Mouse (Mus musculus) cerebellum, adult 18-20 months (tissue): ENCODE data around the gene Iqcf5.

Experiments
- DNase-seq, 2 experiments: peaks; one replicate each; pipeline ENCODE4 v3.0.0; 2021

Gene Iqcf5

GRCm38 (mm10) chr9:106514273-106514672 lies at the start of gene Iqcf5:
Gene Iqcf5, plus strand, starts transcription at chr9:106514573.
- DNase-seq, result no peak

- DNase-seq, result peak; percentile 88 to 94
Observed at GRCm38 (mm10) chr9:106464751-106465541, 49.4 kb upstream of the Iqcf5 start.

GRCm38 (mm10) chr9:106465571-106466200 lies 48.7 kb upstream of the Iqcf5 start, which contains the start of gene Gpr62:
Gene Gpr62, minus strand, starts transcription at chr9:106465938.
- DNase-seq, result peak; percentile 81

GRCm38 (mm10) chr9:106466721-106467120 lies 47.7 kb upstream of the Iqcf5 start:
- DNase-seq, result no peak

GRCm38 (mm10) chr9:106467746-106468145 lies 46.6 kb upstream of the Iqcf5 start:
- DNase-seq, result peak in 1 of 2 experiments; percentile 25

- DNase-seq, result peak; percentile 3 to 16
Observed at GRCm38 (mm10) chr9:106469317-106469716, 45.1 kb upstream of the Iqcf5 start.

GRCm38 (mm10) chr9:106469776-106470175 lies 44.6 kb upstream of the Iqcf5 start:
- peak; percentile 1 to 6 for DNase-seq

GRCm38 (mm10) chr9:106470991-106471750 lies 43.2 kb upstream of the Iqcf5 start:
- peak; percentile 10 to 11 for DNase-seq

GRCm38 (mm10) chr9:106471892-106472291 lies 42.5 kb upstream of the Iqcf5 start:
- DNase-seq, result peak; percentile 44 to 50

- DNase-seq, result peak in 1 of 2 experiments; percentile 17
Observed at GRCm38 (mm10) chr9:106472321-106472720, 42.1 kb upstream of the Iqcf5 start.

- DNase-seq, result peak; percentile 25 to 31
Observed at GRCm38 (mm10) chr9:106473081-106473752, 41.2 kb upstream of the Iqcf5 start.

- DNase-seq, result peak; percentile 42
Observed at GRCm38 (mm10) chr9:106473753-106474105, 40.6 kb upstream of the Iqcf5 start.

GRCm38 (mm10) chr9:106474456-106474855 lies 39.9 kb upstream of the Iqcf5 start:
- peak; percentile 81 to 85 for DNase-seq

- DNase-seq, result peak; percentile 33 to 43
Observed at GRCm38 (mm10) chr9:106475046-106475445, 39.3 kb upstream of the Iqcf5 start.

- peak; percentile 14 to 27 for DNase-seq
Observed at GRCm38 (mm10) chr9:106475663-106476001, 38.7 kb upstream of the Iqcf5 start, which contains the start of gene Rrp9. Gene Rrp9, plus strand, starts transcription at chr9:106475963.

- DNase-seq, result no peak
Observed at GRCm38 (mm10) chr9:106476002-106476923, 38.1 kb upstream of the Iqcf5 start.

- DNase-seq, result peak; percentile 98 to 100
Observed at GRCm38 (mm10) chr9:106476924-106477484, 37.4 kb upstream of the Iqcf5 start, which contains the start of gene Parp3. Gene Parp3, minus strand, starts transcription at chr9:106476949.

- peak in 1 of 2 experiments; percentile 17 for DNase-seq
Observed at GRCm38 (mm10) chr9:106477649-106478048, 36.7 kb upstream of the Iqcf5 start.

GRCm38 (mm10) chr9:106478101-106478500 lies 36.3 kb upstream of the Iqcf5 start:
- DNase-seq, result peak in 1 of 2 experiments; percentile 2

- no peak for DNase-seq
Observed at GRCm38 (mm10) chr9:106480541-106480940, 33.8 kb upstream of the Iqcf5 start.

GRCm38 (mm10) chr9:106481075-106481474 lies 33.3 kb upstream of the Iqcf5 start:
- DNase-seq, result no peak
